Mouse (Mus musculus) cerebellum, adult 8-10 months (tissue): Measurements from ENCODE around the gene D930007J09Rik.
A peak's percentile ranks its signal among the peaks of the same experiment; 100 is the strongest.

Experiments used
- DNase-seq: peaks from one replicate; pipeline ENCODE4 v3.0.0; 2022

Gene D930007J09Rik

DNA sequence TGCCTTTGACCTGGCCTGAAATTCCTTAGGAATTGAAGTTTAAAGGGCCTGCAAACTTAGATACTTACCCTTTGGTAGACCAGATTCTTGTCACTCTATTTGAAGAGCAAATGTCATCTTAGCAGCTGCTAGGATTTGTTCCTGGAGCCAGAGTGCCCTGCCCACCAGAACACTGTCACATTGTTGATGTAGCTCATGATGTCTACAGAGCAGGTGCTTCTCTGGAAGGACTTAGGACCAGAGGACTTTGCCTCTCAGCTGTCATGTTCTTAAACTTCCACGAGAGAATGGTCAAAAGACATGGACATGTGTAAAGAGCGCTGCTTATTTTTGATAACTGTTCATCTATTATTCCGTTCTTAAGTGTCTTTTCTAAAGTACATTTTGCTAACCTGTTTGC, 16.6 kb upstream of the D930007J09Rik start:
- DNase-seq, result no peak

DNA sequence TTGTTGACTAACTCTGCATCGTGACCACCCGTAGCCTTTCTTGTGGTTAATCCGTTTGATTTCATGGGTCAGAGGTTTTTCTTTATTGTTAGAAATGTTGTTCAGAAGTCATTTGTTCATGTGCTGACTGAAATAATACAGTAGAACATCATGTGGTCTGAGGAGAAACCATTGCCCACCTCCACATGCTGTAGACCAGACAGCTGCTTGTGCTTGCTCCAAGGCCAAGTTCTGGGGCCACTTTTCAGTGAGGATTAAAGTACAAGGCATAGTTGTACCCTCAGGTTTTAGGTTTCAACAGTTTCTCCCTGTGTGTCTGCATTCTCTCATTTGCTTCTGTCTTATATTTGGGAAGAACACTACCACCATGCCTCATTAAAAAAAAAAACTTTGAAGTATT, 5.0 kb upstream of the D930007J09Rik start:
- no peak for DNase-seq

DNA sequence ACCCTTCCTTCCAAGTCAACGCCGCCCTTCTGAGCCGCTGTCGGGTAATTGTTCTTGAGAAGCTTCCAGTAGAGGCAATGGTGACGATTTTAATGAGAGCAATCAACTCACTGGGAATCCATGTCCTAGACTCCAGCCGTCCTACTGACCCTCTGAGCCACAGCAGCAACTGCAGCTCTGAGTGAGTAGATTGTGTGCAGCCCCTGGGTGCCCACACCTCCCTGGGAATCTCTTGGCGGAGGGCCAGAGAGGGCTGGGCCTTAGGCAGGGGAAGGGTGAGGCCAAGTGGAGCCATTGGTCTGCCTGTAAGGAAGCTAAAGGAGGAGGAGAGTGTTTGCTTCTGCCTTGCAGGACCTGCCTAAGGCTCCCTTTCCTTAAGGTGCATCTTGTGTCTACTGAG, 4.2 kb upstream of the D930007J09Rik start:
- no peak for DNase-seq

DNA sequence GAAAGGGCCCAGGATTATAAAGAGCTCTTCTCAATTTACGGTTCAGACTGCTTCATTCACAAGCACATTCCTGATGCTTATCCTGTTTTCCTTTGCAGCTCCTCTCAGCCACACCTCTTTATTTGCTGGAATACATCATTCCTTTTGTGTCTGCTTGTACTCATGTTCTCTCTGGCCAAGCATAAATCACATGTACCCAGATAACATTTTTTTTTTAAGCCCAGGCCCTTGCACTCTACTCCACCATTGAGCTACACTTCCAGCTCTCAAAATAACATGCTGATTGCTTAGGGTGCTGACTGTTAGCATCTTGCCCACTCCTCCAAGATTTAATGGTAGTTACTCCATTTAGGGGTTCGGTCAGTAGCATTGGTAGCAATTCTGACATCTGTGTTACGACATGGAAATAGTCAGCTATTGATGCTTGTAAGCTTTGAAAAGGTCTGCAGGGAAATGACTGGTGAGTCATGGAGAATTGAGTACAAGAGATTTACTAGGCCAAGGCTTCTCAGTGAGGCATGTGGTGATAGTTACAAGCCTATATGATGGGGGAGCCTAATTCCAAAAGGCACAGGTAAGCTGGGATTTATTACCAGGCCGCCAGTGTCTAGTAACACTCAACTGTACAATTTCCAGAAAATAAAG, 1.2 kb upstream of the D930007J09Rik start:
- DNase-seq, result no peak

DNA sequence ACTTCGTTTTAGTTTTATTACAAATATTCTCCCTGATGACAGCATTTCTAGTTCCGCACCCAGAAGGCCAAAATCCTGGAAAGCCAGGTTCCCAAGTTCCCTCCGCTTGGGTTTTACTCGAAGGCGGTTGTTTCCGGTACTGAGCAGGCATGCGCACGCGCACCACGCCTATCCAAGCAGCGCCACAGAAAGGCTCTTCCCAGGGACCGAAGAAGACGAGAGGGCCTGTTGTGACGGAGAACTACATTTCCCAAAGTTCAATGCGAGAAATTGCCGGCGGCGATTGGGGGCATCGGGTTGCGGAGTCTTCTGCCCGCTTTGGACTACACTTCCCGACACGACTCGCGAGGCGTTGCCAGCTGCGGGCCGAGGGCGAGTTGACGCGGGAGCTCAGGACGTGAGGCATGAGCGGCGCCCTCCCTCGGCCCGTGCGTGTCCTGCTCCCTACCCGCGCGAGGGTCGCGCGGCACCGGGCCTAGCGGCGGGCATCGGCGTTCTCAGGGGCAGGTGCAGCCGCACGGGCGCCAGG, 892 bp downstream of the D930007J09Rik start, which contains the start of gene Wrnip1:
Wrnip1 (plus strand) TSS at position 346 of the 529 bp plus-strand sequence.
- DNase-seq, result peak; percentile 97

DNA sequence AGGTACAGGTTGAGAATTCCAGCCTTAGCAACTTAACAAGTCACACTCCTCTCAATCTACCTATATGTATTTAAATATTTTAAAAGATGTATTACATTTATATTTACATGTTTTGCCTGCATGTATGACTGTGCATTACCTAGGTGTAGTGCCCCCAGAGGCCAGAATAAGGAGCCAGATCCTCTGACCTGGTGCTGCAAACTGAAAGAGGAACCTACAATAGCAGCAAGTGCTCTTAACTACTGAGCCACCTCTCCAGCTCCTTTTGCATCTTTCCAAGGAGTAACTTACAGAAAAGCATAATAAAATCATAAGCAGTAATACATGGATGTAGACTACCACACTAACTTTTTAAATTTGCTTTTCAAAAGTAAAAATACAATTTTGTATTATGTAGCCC, 1.8 kb downstream of the D930007J09Rik start:
- DNase-seq, result no peak

DNA sequence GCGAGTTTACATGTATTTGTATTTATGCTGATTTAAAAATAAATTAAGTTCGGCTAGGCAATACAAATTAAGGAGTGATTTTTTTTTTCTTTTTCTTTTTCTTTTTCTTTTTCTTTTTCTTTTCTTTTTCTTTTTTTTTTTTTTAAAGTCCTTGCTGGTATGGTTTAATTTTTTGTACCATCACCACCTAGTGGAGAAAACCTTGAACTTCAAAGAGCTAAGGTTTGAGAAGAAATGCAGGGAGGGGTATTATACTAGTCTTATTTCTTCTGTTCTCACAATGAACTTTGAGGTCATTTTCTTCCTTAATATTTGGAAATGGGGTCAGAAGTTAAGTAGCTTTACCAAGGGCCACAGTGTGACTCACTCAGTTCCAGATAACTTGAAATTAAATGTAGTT, 3.5 kb downstream of the D930007J09Rik start:
- no peak for DNase-seq

DNA sequence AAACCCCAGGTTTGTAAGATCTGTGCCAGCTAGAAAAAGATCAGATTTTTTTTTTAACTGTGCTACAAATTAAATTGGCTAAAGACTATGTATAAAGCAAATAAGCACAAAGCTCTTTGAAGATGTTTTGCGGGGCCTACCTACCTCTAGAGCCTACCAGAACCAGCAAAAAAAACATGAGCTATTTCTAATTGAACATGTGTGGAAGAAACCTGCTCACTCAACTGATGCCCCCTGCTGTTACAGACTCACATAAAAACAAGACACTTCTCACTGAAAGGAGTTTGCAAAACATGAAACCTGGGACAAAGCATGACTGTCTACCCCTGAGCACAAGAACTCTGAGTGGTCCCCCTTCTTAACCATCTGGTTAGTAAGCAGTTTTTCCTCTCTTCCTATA, 5.6 kb downstream of the D930007J09Rik start:
- DNase-seq, result no peak

DNA sequence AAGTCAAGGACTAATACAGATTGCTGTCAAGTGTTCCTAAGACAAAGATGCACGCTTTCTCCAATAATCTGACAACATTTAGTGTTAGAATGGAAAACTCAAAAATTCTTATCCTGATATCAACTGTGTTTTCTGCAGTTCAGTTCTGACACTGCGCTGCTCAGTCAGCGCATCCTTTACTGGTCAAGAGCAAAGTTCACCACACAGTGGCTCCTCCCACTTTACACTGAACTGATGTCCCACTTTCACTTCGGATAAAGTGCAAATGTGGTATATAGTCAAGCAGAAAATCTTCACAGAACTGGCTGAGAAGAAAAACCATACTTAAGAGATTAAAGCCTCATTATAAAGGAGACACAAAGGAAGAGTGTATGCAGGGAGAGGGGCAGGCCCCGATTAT, 7.5 kb downstream of the D930007J09Rik start:
- DNase-seq, result no peak

DNA sequence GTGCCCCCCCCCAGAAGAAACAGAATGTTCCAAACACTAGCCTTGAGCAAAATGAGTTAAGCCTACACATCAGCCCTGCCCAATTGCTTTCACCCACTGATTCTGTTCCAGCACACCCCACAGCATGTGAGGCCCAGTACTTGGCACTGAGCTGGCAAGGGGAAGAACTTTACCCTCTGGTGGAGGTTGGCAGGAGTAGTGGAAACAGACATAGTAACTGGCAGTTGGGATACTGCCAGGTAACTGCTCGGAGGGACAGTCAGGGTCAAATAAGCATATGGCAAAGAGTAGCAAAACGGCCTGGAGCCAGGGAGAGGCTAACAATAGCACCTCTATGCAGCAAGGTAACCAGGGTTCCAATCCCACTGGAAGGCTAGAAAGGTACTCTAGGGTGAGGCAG, 8.0 kb downstream of the D930007J09Rik start:
- no peak for DNase-seq

DNA sequence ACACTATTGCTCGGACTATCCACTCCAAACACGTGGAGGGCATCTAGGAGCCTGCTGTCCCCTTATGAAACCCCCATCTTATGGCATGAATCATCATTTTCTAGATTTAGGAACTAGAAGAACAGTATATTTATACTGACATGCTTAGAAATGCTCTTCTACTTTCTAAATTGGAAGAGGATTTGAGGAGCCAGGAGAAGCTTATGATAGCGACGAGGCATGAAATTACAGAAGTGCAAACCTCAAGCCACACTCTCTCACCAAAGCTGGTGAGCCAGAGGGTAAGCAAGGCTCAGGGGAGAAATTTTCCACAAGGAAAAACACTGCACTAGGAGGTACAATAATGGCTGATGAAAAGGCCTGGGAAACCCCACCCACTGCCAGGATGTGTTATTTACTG, 12.9 kb downstream of the D930007J09Rik start:
- no peak for DNase-seq

DNA sequence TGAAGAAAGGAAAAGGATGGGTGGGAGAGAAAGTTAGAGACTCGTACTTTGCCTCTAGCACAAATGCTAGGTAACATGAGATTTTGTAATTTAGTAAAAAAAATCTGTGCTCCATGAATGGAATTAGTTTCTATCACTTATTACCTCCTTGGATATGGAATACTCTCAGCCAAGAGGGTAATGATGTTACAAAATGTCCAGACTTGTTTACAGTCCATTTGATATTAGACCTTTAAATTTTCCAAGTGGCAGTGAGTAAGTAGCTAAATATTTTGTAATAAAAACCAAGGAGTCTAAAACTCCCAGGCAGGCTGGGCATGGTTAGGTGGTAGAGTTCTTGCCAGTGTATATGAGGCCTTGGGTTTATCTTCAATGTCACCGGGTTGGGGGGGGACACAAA, 15.1 kb downstream of the D930007J09Rik start:
- no peak for DNase-seq

DNA sequence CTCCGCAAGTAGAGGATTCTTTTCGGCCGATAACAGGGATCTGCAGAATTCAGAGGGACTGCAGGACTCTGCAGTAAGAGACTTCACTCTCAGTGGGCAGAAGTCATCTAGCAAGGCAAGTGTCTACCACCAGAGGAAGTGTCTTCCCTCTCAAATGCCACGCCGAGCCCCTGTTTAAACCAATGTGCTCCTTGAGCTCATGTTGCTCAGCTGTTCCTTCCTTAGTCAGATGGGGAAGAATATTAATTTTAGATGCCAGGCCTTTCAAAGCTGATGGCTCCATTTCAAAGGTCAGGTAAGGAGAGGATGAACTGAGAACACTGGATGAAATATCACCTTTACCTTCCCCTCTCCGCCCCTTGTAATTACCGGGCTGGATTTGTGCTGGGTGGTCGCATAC, 18.8 kb downstream of the D930007J09Rik start, which contains the start of gene Mylk4:
Mylk4 (minus strand) TSS at position 139 of the 400 bp plus-strand sequence.
- DNase-seq, result no peak

DNA sequence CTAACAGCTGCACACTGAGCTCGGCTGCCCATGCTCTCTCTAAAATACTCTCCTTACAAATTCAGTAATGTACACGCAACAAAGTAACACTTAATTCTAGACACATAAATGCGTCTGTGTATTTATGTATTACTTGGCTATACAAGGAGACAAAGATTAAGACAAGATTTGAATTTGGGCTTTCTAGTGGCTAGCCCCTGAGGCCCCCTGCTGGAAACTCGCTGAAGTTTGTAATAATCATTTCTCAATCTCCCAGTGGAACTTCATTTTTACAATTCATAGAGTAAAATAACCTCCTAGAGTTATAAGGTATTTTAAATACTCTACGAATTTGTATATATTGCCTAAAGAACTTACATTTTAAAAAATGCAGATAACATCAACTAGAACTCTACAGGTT, 19.6 kb downstream of the D930007J09Rik start:
- DNase-seq, result no peak

DNA sequence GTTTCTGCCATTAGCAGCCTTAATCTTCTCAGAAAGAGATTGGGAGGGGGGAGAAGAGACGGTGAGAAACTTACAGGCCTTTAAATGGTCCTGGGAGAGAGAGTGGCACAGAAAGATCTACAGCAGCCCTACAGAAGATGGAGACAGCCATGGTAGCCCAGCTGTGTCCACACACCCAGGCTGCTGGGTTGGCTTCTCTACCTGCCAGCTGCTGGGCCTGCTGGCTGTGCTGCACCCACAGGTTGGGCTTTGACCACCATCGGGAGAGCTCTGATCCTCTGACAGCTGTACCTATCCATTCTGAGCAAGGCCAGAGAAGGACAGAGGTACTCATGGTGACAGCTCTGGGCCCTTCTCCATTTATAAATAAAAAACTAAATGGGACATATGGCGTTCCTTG, 23.8 kb downstream of the D930007J09Rik start:
- no peak for DNase-seq

DNA sequence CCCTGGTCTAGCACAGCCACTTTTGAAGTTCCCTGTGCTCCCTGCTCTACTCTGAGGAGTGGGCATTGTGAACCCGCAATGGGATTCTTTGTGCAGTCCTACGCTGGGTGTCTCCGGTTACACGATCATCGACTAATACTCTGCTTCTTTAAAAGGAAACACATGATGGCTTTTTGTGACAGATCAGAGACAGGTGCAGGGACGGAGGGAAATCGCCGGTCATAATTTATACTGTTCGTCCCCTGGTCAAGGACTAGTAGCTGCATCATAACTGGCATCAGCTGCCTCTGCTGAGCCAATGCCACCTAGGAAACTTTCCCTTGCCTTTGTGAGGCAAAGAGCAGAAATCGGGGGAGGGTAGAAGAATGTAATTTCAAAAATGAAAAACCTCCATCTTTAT, 26.3 kb downstream of the D930007J09Rik start:
- no peak for DNase-seq

DNA sequence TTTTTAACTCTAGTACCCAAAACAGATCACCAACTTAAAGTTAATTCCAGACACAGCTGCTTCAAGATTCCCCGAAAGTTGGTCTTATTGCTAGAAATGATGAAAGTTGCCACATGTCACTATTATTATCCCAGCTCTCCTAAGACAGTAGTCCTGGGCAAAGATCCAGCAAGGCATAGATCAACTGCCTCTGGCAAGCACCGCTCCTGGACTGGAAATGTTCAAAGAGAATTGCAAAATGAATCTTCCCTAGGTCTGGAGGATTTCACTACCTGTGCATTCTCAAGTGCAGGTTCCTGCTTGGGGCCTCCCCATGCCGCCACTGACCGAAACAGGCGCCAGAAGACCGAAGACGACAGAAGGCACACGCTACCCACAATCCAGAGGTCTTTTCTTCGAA, 26.8 kb downstream of the D930007J09Rik start:
- no peak for DNase-seq

DNA sequence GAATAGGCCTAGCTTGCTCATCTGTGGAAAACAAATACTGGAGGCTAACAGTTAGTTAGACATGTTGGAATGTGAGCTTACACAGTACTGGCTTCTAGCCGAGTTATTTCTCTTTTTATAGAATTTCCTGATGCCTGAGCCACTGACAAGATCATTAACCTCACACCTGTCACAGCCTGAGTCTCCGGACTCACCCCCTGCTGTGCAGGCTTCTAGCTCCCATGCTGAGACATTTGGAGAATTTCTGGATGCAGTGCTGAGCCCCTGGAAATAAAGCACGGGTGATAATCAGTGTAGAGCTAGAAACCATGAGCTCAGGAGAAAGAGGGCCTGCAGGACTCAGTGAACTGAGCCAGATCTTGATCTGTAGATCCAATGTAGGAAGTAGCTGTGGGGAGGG, 32.7 kb downstream of the D930007J09Rik start:
- DNase-seq, result no peak

DNA sequence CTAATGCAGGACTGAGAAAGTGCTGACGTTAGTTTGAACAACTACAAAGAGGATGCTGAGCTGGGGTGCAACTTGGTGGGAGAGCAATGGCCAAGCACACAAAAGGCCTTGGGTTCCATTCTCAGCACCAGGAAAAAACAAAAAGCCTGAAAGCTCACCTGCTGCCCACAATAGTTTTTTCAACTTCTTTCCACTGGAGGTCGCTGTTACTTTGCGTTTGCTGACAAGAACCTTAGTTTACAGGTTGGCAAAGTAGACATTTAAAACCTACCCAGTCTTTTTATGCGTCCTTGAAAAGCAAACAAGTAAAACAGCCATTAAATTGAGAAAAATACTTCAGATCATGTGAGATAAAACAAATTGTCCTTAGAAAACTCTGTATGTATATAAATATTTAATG, 34.5 kb downstream of the D930007J09Rik start:
- peak; percentile 7 for DNase-seq

DNA sequence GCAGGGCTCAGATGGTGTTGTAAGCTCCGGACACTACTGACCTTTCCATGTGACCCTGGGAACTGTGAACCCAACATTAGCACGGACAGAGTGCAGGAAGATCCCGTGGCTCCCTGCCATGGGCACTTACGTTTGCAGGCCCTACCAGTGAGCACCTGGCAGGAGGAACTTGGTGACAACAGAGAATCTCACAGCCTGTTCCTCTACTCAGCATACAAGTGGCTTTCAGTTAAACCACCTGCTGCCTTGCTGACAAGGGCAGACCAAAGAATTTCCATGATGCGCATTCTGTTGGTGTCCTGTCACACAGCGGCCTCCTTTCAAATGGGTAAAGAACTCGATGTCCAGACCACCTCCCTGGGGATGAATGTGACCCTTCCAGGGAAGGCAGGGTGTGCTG, 38.2 kb downstream of the D930007J09Rik start:
- no peak for DNase-seq

DNA sequence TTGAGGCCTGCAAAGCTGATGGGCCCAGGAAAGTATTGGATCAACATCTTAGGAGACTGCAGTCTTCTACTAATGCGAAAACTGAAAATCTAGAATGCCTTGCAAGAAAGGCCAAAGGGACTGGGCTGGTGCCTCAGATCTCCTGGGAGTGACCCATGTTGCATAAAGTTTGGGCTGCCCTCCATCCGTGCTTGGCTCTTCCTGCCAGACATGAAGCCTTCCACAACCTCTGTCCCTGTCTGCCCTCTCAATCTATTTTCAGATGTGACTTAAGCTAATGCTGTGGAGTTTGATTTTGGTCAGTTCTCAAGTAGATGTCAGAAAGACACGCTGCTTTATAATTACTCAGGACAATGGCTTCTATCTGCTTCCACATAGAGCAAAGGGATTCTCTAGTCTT, 39.5 kb downstream of the D930007J09Rik start:
- DNase-seq, result no peak

DNA sequence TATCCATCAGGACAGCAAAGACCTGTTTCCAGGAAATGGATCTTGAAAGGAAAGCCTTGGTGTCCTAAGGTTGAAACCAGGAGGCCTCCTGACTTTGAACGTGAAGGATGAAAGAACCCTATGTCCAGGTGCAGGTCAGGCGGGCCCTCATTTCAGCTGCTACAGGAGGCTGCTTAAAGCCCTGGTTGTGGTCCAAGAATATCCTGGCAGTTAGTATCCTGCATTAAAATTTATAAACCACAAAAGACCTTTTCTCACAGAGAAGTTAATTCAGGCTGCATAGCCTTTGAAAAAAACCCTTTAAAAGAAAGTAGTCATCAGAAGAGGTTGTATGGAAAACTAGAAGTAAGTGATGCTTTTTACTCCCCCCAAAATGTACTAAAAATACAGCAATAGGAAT, 41.9 kb downstream of the D930007J09Rik start:
- DNase-seq, result no peak

DNA sequence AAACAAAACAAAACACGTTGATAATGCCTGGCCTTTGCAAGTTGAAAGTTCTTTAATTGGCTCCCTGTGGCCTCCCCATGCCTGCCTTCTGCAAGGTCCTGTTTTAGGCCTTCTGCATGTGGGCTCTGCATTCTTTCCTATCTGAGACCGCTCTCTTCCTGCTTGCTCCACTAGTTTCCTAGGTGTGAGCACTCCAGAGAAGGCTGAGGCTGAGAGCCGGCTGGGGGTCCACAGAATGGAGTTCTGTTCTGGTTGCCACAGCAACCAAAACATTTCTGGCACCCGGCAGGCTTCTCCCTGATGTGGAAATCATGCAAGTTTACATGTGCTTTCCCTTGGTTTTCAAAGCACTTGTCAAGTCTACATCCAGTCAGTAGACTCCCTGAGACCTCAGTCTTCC, 43.6 kb downstream of the D930007J09Rik start:
- DNase-seq, result no peak
